Mouse (Mus musculus): ENCODE measurements around the gene Atl1. TPM values are rescaled to one million over a fixed set of nuclear protein-coding genes. Genes with fewer than 3 reads are reported as not detected.

Atl1 gene
- total RNA-seq, 4 experiments from 2014 or later = 3.4 to 6.1 (median 5.0) TPM

GRCm38 (mm10) chr12:70011681-70012080 lies 119.3 kb downstream of the Atl1 start:
- no peak for DNase-seq (ENCODE audit: low spot score)

GRCm38 (mm10) chr12:70015936-70016335 lies 123.5 kb downstream of the Atl1 start:
- DNase-seq (ENCODE audit: low spot score) = no peak

Other genes with a start within 250 kb of the Atl1 start
- 10 to 100 TPM; 36.6 to 44.0 (median 41.1) TPM for gene Sos2, start 210.8 kb upstream of the Atl1 start, total RNA-seq (2022)
- gene L2hgdh, start 167.7 kb upstream of the Atl1 start, total RNA-seq (2022) = 10 to 100 TPM; 42.7 to 56.7 (median 46.3) TPM
- 10 to 100 TPM; 28.1 to 38.2 (median 32.3) TPM for gene Atp5s, start 167.7 kb upstream of the Atl1 start, total RNA-seq (2022)
- gene Cdkl1, start 101.3 kb upstream of the Atl1 start, total RNA-seq (2022) = 10 to 100 TPM; 11.8 to 17.0 (median 14.4) TPM
- gene Map4k5, start 586 bp downstream of the Atl1 start, total RNA-seq (2022) = 10 to 100 TPM; 19.1 to 21.2 (median 20.3) TPM
- 10 to 100 TPM; 18.7 to 24.2 (median 22.0) TPM for gene Sav1, start 94.4 kb downstream of the Atl1 start, total RNA-seq (2022)
- gene Nin, start 221.1 kb downstream of the Atl1 start, total RNA-seq (2022) = 10 to 100 TPM; 13.1 to 17.0 (median 14.7) TPM